Mouse (Mus musculus) A20 (cell line): ENCODE results near the gene Cpt2.

ENCODE experiments used
- DNase-seq: peaks from one replicate; pipeline ENCODE4 v3.0.0-alpha.2; 2011; ENCODE audit warnings: low read depth, low spot score

The Cpt2 gene

GRCm38 (mm10) chr4:107921152-107921695, 2.2 kb downstream of the Cpt2 start:
- no peak for DNase-seq

- no peak for DNase-seq
Observed at GRCm38 (mm10) chr4:107920336-107920735, 3.1 kb downstream of the Cpt2 start.

GRCm38 (mm10) chr4:107910020-107910419, 13.4 kb downstream of the Cpt2 start:
- DNase-seq: no peak

GRCm38 (mm10) chr4:107906561-107906960, 16.8 kb downstream of the Cpt2 start:
- DNase-seq: no peak

- no peak for DNase-seq
Observed at GRCm38 (mm10) chr4:107904252-107904651, 19.2 kb downstream of the Cpt2 start.

GRCm38 (mm10) chr4:107900206-107900605, 23.2 kb downstream of the Cpt2 start:
- no peak for DNase-seq

GRCm38 (mm10) chr4:107899211-107899927, 24.0 kb downstream of the Cpt2 start:
- DNase-seq: no peak

- DNase-seq: peak; percentile 47
Observed at GRCm38 (mm10) chr4:107892663-107893062, 30.7 kb downstream of the Cpt2 start.

- peak; percentile 99 for DNase-seq
Observed at GRCm38 (mm10) chr4:107889731-107890432, 33.5 kb downstream of the Cpt2 start, which contains the start of gene 0610037L13Rik. 0610037L13Rik (plus strand) TSS chr4:107889813.

- DNase-seq: no peak
Observed at GRCm38 (mm10) chr4:107889385-107889730, 34.1 kb downstream of the Cpt2 start.

GRCm38 (mm10) chr4:107886371-107886770, 37.0 kb downstream of the Cpt2 start:
- DNase-seq: no peak

GRCm38 (mm10) chr4:107881631-107882030, 41.8 kb downstream of the Cpt2 start:
- no peak for DNase-seq

GRCm38 (mm10) chr4:107879254-107880050, 44.0 kb downstream of the Cpt2 start, which contains the start of gene Magoh:
Magoh (plus strand) TSS chr4:107879755.
- peak; percentile 97 for DNase-seq

- DNase-seq: no peak
Observed at GRCm38 (mm10) chr4:107864866-107865265, 58.5 kb downstream of the Cpt2 start.

GRCm38 (mm10) chr4:107858995-107859394, 64.4 kb downstream of the Cpt2 start:
- DNase-seq: no peak

- DNase-seq: no peak
Observed at GRCm38 (mm10) chr4:107856958-107857686, 66.3 kb downstream of the Cpt2 start.
